Mouse (Mus musculus) gastrocnemius, adult 2 months (tissue): ENCODE results near the gene Bach2. TPM values are rescaled to one million over a fixed set of nuclear protein-coding genes. Genes with fewer than 3 reads are reported as not detected.

Source experiments
- DNase-seq: peaks from one replicate; pipeline ENCODE4 v3.0.0; 2022
- H3K27ac ChIP-seq: fragments of 200-600 bp; 2 replicates; pipeline ENCODE4 v1.8.1; 2022; ENCODE audit warnings: mild to moderate bottlenecking
- H3K4me3 ChIP-seq: fragments of 200-600 bp; 2 replicates; pipeline ENCODE4 v1.8.1; 2022; ENCODE audit warnings: mild to moderate bottlenecking, moderate library complexity
- CTCF ChIP-seq: fragments of 200-600 bp; IDR thresholded peaks from 2 replicates; pipeline ENCODE4 v1.8.1; 2022; ENCODE audit warnings: antibody characterized with exemption, mild to moderate bottlenecking, moderate library complexity
- intact Hi-C: fragments of 180-260 bp; cut with DNase I; formaldehyde crosslinking; loops from one replicate; pipeline ENCODE4 v1.15.1; 2025
- total RNA-seq, 2 experiments: library from RNA; stranded (reverse); gene quantifications; 2 replicates each; pipeline ENCODE4 v1.2.3; 2021

Gene Bach2
- total RNA-seq, 2 experiments from 2014 or later = 2.3 to 4.3 TPM

DNA sequence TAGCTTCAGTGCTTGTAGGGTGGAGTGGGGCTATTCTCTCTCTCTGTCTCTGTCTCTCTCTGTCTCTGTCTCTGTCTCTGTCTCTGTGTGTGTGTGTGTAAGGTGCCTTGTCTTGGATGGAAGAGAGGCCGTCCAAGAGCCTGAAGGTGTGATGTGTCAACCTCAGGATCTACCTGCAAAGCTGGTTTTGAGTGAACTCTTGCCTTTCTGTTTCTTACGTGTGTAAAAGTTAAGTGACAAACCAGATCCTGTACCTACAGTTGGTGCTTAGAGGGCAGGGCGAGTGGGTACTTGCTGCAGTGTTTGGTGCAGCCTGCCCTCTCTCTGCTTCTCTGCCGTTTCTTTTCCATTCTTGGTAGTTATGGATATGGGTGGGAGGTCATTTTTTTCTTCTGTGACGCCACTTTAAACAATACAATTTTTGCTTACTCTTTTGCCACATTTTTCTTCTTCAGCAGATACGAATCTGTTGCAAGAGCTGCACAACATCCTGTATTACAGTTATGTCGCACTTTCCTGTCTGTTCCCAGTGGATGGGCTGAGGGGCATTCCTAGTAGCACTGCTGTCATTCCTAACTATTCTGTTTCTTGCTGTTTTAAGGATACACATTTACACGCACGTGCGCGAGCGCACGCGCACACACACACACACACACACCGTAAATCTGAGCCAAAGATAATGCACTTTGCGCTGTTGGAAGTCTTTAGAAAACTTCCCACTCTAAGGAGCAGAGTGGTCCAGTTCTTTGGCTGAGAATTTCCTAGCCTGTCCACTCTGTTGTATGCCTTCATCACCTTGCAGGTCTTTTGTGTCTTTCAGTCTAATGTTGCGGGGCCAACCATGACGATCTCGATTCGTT, 24.5 kb downstream of the Bach2 start:
- peak overlapping the region; percentile 51 for H3K4me3 ChIP-seq
- no peak for DNase-seq
- intact Hi-C loops = no loop called here
- no peak for TF ChIP-seq CTCF
- no peak overlapping the region for H3K27ac ChIP-seq

DNA sequence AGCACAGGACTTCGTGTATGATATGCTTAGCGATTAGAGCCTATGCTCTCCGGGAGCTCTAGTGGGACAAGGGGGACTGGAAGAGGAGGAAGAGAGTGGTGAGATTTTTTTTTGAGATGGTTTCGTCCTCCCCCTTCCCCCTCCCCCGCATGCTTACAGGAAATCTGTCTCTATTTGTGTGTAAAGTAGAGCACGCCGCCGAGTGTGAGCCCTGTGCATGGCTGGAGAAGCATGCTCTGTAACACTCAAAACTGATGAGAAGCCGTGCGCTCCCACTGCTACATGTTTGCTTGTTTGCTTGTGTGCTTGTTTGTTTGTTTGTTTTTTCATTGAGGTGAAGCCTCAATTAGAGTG, 25.1 kb downstream of the Bach2 start:
- H3K4me3 ChIP-seq = peak overlapping the region; percentile 51
- intact Hi-C loops = no loop called here
- DNase-seq = no peak
- H3K27ac ChIP-seq = no peak overlapping the region
- no peak for TF ChIP-seq CTCF

DNA sequence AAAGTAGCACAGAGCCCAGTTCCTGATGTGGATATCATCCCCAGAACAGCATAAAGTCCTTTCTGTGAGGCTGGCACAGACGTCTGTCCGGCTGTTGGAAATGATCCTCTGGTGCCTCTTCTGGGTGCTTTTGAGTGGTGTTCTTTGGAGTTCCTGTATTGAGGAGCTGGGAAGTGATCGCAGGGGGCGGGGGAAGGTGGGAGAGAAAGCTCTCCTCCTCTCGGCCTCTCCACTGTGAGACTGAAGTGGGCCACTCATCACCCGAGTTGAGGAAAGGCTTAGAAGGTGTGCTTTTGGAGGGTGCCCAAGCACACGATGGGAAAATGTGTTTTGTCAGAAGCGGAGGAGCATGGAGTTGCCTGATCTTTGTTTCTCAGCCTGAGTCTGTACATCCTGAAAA, 26.3 kb downstream of the Bach2 start:
- Histone ChIP-seq H3K4me3 (no peak overlapping the region), H3K27ac (peak overlapping the region; percentile 72)
- intact Hi-C loops = no loop called here

DNA sequence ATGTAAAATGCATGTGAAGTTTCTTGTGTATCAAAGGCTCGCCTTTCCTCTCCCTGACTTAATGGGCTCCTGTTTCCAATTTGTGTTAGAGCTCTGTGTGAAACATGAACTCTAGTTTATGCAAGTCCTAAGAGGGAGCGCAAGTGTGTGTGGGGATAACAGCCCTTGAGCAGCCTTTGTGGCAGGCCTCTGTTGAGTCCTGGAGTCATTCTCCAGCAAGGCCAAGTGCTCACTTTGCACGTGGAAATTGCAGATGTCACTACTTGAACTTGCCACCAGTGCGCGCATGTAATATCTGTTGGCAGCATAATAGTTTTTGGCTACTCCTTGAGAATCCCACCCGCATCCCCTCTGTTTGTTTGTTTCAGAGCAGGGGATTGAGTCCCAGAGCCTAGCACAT, 28.1 kb downstream of the Bach2 start:
- no peak for TF ChIP-seq CTCF
- intact Hi-C loops = no loop called here
- no peak for DNase-seq
- H3K27ac ChIP-seq = no peak overlapping the region
- H3K4me3 ChIP-seq = no peak overlapping the region

More for the DNA sequence above, 26.3 kb downstream of the Bach2 start:
- TF ChIP-seq CTCF = no peak
- no peak for DNase-seq

DNA sequence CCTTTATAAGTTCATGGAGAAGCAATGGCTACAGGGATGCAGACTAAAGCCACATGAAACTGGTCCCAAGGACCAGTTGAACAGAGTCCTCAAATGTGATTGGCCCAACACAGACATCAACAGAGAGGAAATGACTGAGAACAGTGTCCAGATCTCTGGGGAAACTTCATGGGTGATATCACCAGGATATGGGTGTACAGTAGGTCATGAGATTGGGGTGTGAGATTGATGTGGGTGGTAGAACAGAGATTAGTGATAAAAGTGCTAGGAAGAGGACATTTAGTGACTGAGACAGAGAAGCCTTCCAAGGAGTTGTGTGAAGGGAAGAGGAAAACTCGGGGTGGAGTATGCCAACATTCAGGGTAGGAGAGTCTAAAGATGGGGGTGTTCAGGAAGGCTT, 29.4 kb downstream of the Bach2 start:
- TF ChIP-seq CTCF = no peak
- intact Hi-C loops = no loop called here
- no peak overlapping the region for H3K27ac ChIP-seq

DNA sequence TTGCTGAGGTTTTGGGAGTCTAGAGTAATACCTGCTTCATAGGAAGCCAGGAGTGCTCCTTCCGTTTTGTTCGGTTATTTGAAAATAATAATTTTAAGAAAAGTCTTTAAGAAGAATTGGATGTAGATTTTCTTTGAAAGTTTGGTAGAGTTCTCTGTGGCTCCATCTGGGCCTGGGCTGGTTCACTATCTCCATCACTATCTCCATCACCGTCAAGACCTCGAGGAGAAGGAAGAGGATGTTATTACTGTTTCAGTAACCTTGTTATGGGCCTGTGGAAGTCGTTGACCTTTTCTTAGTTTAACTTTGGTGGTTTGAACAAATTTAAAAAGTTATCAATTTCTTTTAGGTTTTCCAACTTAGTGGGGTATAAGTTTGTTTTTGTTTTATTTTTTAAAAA, 33.8 kb downstream of the Bach2 start:
- no peak for DNase-seq
- intact Hi-C loops = no loop called here
- TF ChIP-seq CTCF = no peak
- Histone ChIP-seq H3K27ac (no peak overlapping the region), H3K4me3 (no peak overlapping the region)

More for the DNA sequence above, 29.4 kb downstream of the Bach2 start:
- no peak for DNase-seq
- no peak overlapping the region for H3K4me3 ChIP-seq

DNA sequence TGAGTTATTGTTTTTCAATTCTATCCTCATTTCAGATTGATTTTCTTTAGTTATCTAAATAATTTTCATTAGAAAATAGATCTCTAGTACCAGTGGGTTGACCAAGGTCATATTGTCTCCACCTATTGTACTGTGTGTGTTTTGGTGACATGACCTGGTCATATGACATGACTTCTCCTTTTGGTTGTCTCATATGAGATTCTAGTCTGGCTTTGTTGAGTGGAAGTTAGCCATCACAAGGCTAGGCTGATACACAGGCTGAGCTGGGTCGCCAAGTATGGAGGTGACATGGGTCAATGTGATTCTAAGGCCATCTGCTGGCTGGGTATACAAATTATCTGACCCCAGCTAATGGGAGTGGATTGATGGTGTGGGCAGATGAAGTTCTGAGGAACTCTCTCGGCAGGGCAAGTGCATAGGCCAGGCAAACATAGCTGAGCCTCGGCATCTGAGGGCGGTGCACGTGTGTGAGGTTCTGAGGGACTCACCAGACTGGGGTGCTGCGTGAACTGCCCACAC, 36.2 kb downstream of the Bach2 start:
- no peak overlapping the region for H3K27ac ChIP-seq
- TF ChIP-seq CTCF = no peak
- no peak overlapping the region for H3K4me3 ChIP-seq
- intact Hi-C loops = no loop called here
- DNase-seq = no peak

DNA sequence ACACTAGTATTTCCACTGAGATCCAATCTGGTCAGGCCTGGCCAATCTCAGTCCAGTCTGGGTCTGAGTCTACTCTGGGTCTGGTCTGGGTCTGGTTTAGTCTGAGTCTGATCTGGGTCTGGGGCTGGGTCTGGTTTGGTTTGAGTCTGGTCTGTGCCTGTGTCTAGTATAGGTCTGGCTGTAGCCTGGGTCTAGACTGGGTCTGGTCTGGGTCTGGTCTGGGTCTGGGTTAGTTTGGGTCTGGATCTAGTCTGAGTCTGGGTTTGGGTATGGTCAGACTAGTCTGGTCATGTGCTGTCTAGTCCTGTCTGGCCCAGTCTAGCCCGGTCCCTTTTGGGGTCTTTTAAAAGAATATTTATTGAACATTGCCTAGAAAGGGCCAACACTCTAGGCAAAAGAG, 41.2 kb downstream of the Bach2 start:
- intact Hi-C loops = no loop called here
- no peak for DNase-seq
- no peak for TF ChIP-seq CTCF
- Histone ChIP-seq H3K27ac (no peak overlapping the region), H3K4me3 (no peak overlapping the region)

DNA sequence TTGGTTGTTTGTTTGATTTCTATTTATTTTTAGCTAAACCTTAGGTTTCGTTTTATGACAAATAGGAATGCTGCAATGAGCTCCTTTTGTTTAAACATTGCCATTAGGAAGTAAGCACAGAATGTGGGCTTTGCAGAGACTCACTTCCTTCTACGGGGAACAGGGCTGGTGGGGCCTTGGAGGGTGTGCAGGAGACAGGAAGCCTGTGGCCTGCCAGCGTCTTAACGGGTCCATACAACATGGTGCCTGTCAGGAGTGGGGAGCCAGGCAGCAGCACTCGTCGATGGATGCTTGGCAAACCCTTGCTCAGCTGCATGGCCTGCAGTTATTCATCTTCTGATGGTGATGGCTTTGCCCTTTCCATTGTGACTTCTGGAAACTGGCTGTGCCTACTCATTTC, 41.8 kb downstream of the Bach2 start:
- TF ChIP-seq CTCF = no peak
- intact Hi-C loops = no loop called here
- H3K27ac ChIP-seq = no peak overlapping the region
- DNase-seq = no peak
- no peak overlapping the region for H3K4me3 ChIP-seq

DNA sequence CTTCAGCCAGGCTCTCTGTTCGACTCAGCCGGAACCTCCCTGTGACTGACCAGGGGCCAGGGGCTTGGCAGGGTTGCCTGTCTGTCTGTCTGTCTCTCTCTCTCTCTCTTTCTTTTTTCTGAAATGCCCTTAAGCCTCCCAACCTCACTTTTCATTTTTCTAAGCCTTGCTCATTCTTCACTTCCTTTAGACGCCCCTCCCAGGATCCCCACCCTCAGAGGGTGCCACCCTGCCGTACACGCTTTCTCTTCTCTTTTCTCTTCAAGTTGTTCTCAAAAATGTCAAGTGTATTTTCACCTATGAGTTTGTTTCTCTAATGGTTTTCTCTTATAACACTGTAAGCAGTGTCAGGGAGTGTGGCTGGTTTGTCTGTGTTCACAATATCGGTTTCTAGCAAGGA, 42.7 kb downstream of the Bach2 start:
- DNase-seq = no peak
- TF ChIP-seq CTCF = no peak
- Histone ChIP-seq H3K4me3 (no peak overlapping the region), H3K27ac (no peak overlapping the region)
- intact Hi-C loops = no loop called here

DNA sequence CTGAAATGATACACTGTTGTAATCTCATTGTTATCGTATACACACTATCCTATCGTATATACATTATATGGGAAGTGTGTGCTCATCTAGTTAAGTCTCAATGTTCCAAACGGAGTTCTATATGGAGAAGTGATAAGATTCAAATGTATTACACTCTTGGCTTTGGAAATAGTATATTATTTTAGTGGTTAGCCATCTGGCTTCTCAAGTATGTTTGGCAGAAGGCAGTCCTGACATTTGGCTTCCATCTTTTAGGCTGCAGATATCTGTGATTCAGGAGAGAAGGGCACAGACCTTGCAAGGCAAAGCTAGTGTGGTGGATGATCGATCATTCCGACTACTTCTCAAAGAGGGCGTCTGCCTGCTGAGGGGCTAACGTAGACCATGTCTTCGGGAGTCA, 47.8 kb downstream of the Bach2 start:
- intact Hi-C loops = loop anchor here (5.0 kb wide), 1 partner anchor 34 kb away; no protein-coding TSS in a partner anchor
- no peak for TF ChIP-seq CTCF

DNA sequence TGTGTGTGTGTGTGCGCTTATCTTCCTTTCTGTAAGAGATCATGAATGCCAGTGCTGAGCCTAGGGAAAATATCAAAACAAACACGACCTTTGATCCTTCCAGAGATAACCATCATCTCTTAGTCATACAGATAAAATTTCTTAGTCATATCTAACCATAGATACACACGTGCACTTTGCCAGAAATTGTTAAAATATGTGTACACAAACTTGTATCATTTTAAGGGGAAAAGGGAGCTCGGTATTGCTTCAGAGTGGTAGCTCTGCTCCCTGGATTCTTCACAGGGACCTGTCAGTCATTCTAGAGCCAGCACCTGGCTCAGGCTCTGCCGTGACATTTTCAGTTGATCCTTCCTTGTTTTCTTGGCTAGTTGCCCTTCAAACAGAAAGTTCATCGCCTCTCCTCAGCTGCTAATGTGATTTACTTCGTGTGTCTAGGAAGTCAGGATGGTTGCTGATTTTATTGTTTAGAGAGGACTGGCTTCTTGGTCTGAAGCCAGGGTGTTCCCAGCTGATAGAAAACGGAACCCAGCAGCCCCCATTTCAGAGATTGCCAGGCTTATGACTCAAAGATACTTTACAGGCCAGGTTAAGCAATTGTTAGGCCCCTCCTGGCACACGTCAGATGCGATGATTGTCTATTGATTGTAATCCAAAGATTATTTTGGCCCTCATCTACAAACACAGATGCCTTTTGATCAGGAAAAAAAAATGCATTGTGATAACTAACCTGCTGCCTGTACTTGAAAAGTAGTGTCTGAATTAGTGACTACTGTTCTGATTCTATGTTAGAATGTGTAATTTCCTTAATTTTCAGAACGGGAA, 49.6 kb downstream of the Bach2 start:
- H3K27ac ChIP-seq = peak overlapping the region; percentile 85
- DNase-seq = peak; percentile 76
- intact Hi-C loops = loop anchor here (1.0 to 5.0 kb wide), 2 partner anchors 15 to 36 kb away; no protein-coding TSS in a partner anchor
- TF ChIP-seq CTCF = no peak
- H3K4me3 ChIP-seq = peak overlapping the region; percentile 55

More for the DNA sequence above, 47.8 kb downstream of the Bach2 start:
- no peak for DNase-seq
- H3K4me3 ChIP-seq = no peak overlapping the region
- no peak overlapping the region for H3K27ac ChIP-seq

DNA sequence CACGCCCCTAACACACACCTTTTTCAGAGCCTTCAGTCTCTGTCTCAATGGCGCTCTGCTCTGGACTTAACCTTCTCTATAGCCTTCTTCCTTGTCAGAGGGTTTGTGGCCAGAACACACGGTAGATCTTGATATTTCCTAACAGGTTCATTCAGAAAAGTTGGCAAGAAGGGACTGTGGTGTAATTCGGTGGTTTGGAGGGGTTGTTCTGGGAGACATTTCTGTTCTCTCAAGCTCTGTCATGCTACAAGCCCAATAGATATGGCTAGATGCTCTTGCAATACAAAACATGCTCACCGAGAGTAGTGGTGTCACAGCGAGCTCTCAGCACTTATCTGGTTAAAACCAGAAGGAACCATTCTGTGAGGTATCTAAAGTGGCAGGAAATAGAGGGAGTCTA, 51.2 kb downstream of the Bach2 start:
- intact Hi-C loops = loop anchor here (5.0 kb wide), 1 partner anchor 38 kb away; no protein-coding TSS in a partner anchor
- Histone ChIP-seq H3K27ac (no peak overlapping the region), H3K4me3 (no peak overlapping the region)
- no peak for DNase-seq
- no peak for TF ChIP-seq CTCF
